Mouse (Mus musculus) bone marrow macrophage, adult 2 months (primary cell): ENCODE measurements around the gene Col6a6. TPM values are rescaled to one million over a fixed set of nuclear protein-coding genes. Genes with fewer than 3 reads are reported as not detected.

Experiments
- H3K27ac ChIP-seq: 2 replicates; pipeline ENCODE4 v1.5.1; 2012; ENCODE audit warnings: low read depth, low read length; ENCODE audit not compliant: insufficient read depth
- H3K4me1 ChIP-seq: 2 replicates; pipeline ENCODE4 v1.6.1; 2012; ENCODE audit warnings: low read length; ENCODE audit not compliant: control insufficient read depth, insufficient read depth
- H3K4me3 ChIP-seq: 2 replicates; pipeline ENCODE4 v1.5.1; 2012; ENCODE audit warnings: mild to moderate bottlenecking, low read length, moderate library complexity; ENCODE audit not compliant: insufficient read depth
- CTCF ChIP-seq: IDR thresholded peaks from 2 replicates; pipeline ENCODE4 v1.5.1; 2012; ENCODE audit warnings: low read depth, mild to moderate bottlenecking, low read length, moderate library complexity
- POLR2A ChIP-seq: IDR thresholded peaks from 2 replicates; pipeline ENCODE4 v1.6.1; 2012; ENCODE audit warnings: mild to moderate bottlenecking, low read depth, low read length, borderline replicate concordance
- polyA plus RNA-seq: library from polyadenylated mRNA; stranded (reverse); fragments of >200 nt; gene quantifications from 2 replicates; pipeline ENCODE4 v1.2.4, GENCODE M21; 2012; ENCODE audit not compliant: missing spikeins, insufficient read depth, insufficient read length

The Col6a6 gene
- polyA plus RNA-seq, 1 experiment = not detected

GRCm38 (mm10) chr9:105719851-105720395 is 108.0 kb downstream of the Col6a6 start:
- no peak for TF ChIP-seq CTCF
- TF ChIP-seq POLR2A = no peak
- no peak overlapping the region for H3K4me3 ChIP-seq
- no peak overlapping the region for H3K27ac ChIP-seq
- no peaks in the 10 kb centered on the region for H3K4me1 ChIP-seq

GRCm38 (mm10) chr9:105719367-105719766 is 108.6 kb downstream of the Col6a6 start:
- TF ChIP-seq CTCF = no peak
- no peak for TF ChIP-seq POLR2A
- no peaks in the 10 kb centered on the region for H3K4me1 ChIP-seq
- no peak overlapping the region for H3K4me3 ChIP-seq
- no peak overlapping the region for H3K27ac ChIP-seq

- H3K27ac ChIP-seq = no peak overlapping the region
- no peak for TF ChIP-seq CTCF
- no peak for TF ChIP-seq POLR2A
- no peaks in the 10 kb centered on the region for H3K4me1 ChIP-seq
- H3K4me3 ChIP-seq = no peak overlapping the region
Observed at GRCm38 (mm10) chr9:105712049-105712448, 115.9 kb downstream of the Col6a6 start.

GRCm38 (mm10) chr9:105705011-105705410 is 122.9 kb downstream of the Col6a6 start:
- no peak overlapping the region for H3K27ac ChIP-seq
- TF ChIP-seq CTCF (no peak), POLR2A (no peak)
- H3K4me3 ChIP-seq = no peak overlapping the region
- H3K4me1 ChIP-seq = no peaks in the 10 kb centered on the region

- TF ChIP-seq POLR2A (no peak), CTCF (no peak)
- no peaks in the 10 kb centered on the region for H3K4me1 ChIP-seq
- H3K27ac ChIP-seq = no peak overlapping the region
- no peak overlapping the region for H3K4me3 ChIP-seq
Observed at GRCm38 (mm10) chr9:105704226-105704932, 123.6 kb downstream of the Col6a6 start.

- TF ChIP-seq POLR2A = no peak
- no peak for TF ChIP-seq CTCF
- Histone ChIP-seq H3K27ac (no peak overlapping the region), H3K4me1 (no peaks in the 10 kb centered on the region), H3K4me3 (no peak overlapping the region)
Observed at GRCm38 (mm10) chr9:105701966-105702365, 126.0 kb downstream of the Col6a6 start.

- no peak overlapping the region for H3K4me3 ChIP-seq
- H3K4me1 ChIP-seq = no peaks in the 10 kb centered on the region
- no peak for TF ChIP-seq CTCF
- no peak for TF ChIP-seq POLR2A
- H3K27ac ChIP-seq = no peak overlapping the region
Observed at GRCm38 (mm10) chr9:105700702-105701101, 127.3 kb downstream of the Col6a6 start.

- no peak overlapping the region for H3K27ac ChIP-seq
- H3K4me1 ChIP-seq = no peaks in the 10 kb centered on the region
- H3K4me3 ChIP-seq = no peak overlapping the region
- TF ChIP-seq CTCF = no peak
Observed at GRCm38 (mm10) chr9:105697764-105698396, 130.1 kb downstream of the Col6a6 start.

GRCm38 (mm10) chr9:105696818-105697564 is 131.0 kb downstream of the Col6a6 start:
- TF ChIP-seq POLR2A = no peak
- TF ChIP-seq CTCF = no peak
- Histone ChIP-seq H3K27ac (no peak overlapping the region), H3K4me1 (no peaks in the 10 kb centered on the region), H3K4me3 (no peak overlapping the region)
